Mouse (Mus musculus) midbrain, embryonic 16.5 days (tissue): Measurements from ENCODE around the gene Gbgt1. TPM values are rescaled to one million over a fixed set of nuclear protein-coding genes. Genes with fewer than 3 reads are reported as not detected.
"Not testable (repeated sequence)": the region's sequence is repeated elsewhere in the genome, so short reads cannot be mapped to it uniquely, and the experiment has no call there.

Experiments used
- ATAC-seq: fragments of 200-750 bp; cut with Nextera tagmentation; 2 replicates; pipeline ENCODE4 v1.8.0; 2017; ENCODE audit warnings: moderate TSS enrichment
- H3K27ac ChIP-seq: fragments of 300-500 bp; sonication (generic); 2 replicates; pipeline ENCODE4 v1.5.1; 2014; ENCODE audit warnings: mild to moderate bottlenecking, low read length, mixed read lengths
- H3K27me3 ChIP-seq: fragments of 300-500 bp; sonication (generic); 2 replicates; pipeline ENCODE4 v1.6.1; 2014; ENCODE audit warnings: low read depth, low read length, mixed read lengths; ENCODE audit not compliant: control insufficient read depth, insufficient read depth
- H3K36me3 ChIP-seq: fragments of 300-500 bp; sonication (generic); 2 replicates; pipeline ENCODE4 v1.6.1; 2014; ENCODE audit warnings: mild to moderate bottlenecking, low read length, moderate library complexity, mixed read lengths; ENCODE audit not compliant: control insufficient read depth, insufficient read depth
- H3K4me1 ChIP-seq: fragments of 300-500 bp; sonication (generic); 2 replicates; pipeline ENCODE4 v1.6.1; 2014; ENCODE audit warnings: mild to moderate bottlenecking, low read length, mixed read lengths; ENCODE audit not compliant: control insufficient read depth, insufficient read depth
- H3K4me2 ChIP-seq: fragments of 300-500 bp; sonication (generic); 2 replicates; pipeline ENCODE4 v1.6.1; 2014; ENCODE audit warnings: mild to moderate bottlenecking, low read length, mixed read lengths
- H3K4me3 ChIP-seq: fragments of 300-500 bp; sonication (generic); 2 replicates; pipeline ENCODE4 v1.5.1; 2014; ENCODE audit warnings: low read depth, mild to moderate bottlenecking, low read length, moderate library complexity, mixed read lengths
- H3K9ac ChIP-seq: fragments of 300-500 bp; sonication (generic); 2 replicates; pipeline ENCODE4 v1.6.1; 2014; ENCODE audit warnings: low read depth, low read length, mixed read lengths
- H3K9me3 ChIP-seq: fragments of 300-500 bp; sonication (generic); replicated peaks from 2 replicates; pipeline ENCODE4 v1.6.1; 2014; ENCODE audit warnings: mild to moderate bottlenecking, low read length, mixed read lengths; ENCODE audit not compliant: control insufficient read depth, poor library complexity, severe bottlenecking
- WGBS: fragments of 180-500 bp; shearing (Covaris S2); extraction: QIAGEN DNeasy Blood & Tissue Kit; methylation state at CpG from one replicate; pipeline ENCODE4 v1.1.7; 2014; 5-methylcytosine and 5-hydroxymethylcytosine counted together
- polyA plus RNA-seq: library from polyadenylated mRNA; unstranded; fragments of >200 nt; fragmentation: Nextera tagmentation; extraction: Ambion mirVana; gene quantifications from 2 replicates; pipeline ENCODE4 v1.2.1, GENCODE M21; 2015

Gbgt1 gene
- polyA plus RNA-seq, 1 experiment from 2014 or later, result 1.1 TPM

DNA sequence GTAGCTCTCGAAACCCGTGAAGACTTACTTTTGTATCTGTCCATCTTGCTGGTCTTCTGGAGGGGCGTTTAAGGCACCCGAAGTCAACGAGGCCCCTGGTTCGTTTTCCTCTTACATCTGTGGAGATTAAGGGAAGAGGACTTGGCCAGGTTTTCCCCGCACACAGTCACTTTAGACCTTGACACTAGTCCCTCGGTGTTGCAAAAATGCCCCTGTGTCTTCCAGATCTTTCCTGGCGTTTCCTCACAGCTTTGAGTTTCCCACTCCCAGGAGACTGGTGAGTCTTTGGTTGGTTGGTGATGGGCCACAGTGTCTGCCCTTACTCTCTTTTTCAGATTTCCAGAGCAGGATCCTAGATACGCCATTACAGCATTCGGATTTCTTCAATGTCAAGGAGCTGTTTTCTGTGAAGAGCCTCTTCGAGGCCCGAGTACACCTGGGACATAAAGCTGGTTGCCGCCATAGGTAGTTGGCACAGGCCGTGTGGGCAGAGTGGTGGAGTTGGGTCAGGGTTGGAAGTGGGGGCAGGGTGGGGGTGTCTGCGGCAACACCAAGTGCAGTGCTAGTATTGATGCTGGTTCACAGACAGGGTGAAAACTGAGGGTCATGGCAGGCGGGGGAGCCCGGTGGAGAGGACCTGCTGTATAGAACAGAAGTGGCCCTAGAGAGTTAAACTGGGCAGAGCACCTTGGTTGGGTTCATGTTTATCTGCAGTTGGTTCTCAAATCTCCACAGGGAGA is 28.0 kb upstream of the Gbgt1 start:
- WGBS, result 56% methylated on average over 18 of the region's 18 CpGs
- Histone ChIP-seq H3K36me3 (peaks cover 28% of the 10 kb centered on the region), H3K27ac (no peak overlapping the region; the same call in 1 of the 2 replicates), H3K4me3 (peak overlapping the region; percentile 98), H3K27me3 (no peaks in the 10 kb centered on the region), H3K9ac (peak overlapping the region; percentile 95), H3K4me1 (peaks cover 14% of the 10 kb centered on the region), H3K9me3 (no peaks in the 10 kb centered on the region), H3K4me2 (peak overlapping the region; percentile 94)
- no peak for ATAC-seq

DNA sequence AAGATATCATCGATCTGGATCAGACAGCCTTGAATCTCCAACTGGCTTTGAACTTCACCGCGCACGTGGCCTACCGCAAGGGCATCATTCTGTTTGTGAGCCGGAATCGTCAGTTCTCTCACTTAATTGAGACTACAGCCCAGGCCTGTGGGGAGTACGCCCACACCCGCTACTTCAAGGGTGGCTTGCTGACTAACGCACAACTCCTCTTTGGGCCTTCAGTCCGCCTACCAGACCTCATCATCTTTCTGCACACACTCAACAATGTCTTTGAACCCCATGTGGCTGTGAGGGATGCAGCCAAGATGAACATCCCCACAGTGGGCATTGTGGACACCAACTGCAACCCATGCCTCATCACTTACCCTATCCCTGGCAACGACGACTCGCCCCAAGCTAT is 27.2 kb upstream of the Gbgt1 start:
- ATAC-seq, result no peak
- H3K36me3 ChIP-seq, result peaks cover 28% of the 10 kb centered on the region
- no peak overlapping the region for H3K27ac ChIP-seq
- H3K4me1 ChIP-seq, result peaks cover 14% of the 10 kb centered on the region
- H3K4me3 ChIP-seq, result no peak overlapping the region
- H3K27me3 ChIP-seq, result no peaks in the 10 kb centered on the region
- no peak overlapping the region for H3K9ac ChIP-seq
- 98% methylated on average over 14 of the region's 14 CpGs for WGBS
- no peaks in the 10 kb centered on the region for H3K9me3 ChIP-seq
- no peak overlapping the region for H3K4me2 ChIP-seq

DNA sequence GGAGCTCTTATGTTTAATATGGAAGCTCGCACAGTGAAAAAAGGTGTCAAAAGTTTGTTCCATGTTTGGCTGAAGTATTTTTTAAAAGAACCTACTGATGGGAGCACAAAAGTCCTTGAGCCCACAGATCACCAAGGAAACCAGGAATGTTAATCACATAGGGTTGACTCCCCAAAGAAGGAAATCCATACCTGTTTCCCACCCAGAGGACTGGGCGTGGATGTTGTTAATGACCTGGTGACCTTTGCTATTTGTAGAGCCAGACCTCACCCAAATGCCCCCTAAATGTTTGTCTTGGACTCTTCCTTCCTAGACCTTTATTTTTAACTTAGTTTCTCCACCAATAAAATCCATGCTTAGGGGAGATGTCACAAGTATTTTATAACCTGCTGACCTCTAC is 26.1 kb upstream of the Gbgt1 start:
- Histone ChIP-seq H3K4me3 (no peak overlapping the region), H3K9me3 (no peaks in the 10 kb centered on the region), H3K4me1 (peaks cover 14% of the 10 kb centered on the region), H3K27me3 (no peaks in the 10 kb centered on the region), H3K4me2 (no peak overlapping the region), H3K36me3 (peaks cover 28% of the 10 kb centered on the region), H3K27ac (no peak overlapping the region), H3K9ac (no peak overlapping the region)
- 98% methylated on average over 2 of the region's 2 CpGs for WGBS
- ATAC-seq, result no peak

DNA sequence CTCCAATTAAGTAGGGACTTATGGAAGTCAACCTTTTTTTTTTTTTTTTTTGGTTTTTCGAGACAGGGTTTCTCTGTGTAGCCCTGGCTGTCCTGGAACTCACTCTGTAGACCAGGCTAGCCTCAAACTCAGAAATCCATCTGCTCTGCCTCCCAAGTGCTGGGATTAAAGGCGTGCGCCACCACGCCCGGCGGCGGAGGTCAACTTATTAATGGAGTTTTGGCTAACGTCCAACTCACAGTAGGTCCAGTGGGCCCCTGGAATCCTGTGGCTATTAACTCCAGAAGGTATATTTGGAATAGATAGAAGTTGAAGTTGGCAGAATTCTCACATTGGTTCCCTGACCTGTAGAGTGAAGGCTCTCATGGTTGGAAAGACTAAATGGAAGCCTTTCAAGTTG is 24.7 kb upstream of the Gbgt1 start:
- H3K36me3 ChIP-seq, result peaks cover 28% of the 10 kb centered on the region
- not testable (repeated sequence) for H3K4me2 ChIP-seq, H3K4me3 ChIP-seq, ATAC-seq, H3K4me1 ChIP-seq, H3K27ac ChIP-seq, H3K9ac ChIP-seq, H3K27me3 ChIP-seq, H3K9me3 ChIP-seq
- 94% methylated on average over 7 of the region's 8 CpGs for WGBS

DNA sequence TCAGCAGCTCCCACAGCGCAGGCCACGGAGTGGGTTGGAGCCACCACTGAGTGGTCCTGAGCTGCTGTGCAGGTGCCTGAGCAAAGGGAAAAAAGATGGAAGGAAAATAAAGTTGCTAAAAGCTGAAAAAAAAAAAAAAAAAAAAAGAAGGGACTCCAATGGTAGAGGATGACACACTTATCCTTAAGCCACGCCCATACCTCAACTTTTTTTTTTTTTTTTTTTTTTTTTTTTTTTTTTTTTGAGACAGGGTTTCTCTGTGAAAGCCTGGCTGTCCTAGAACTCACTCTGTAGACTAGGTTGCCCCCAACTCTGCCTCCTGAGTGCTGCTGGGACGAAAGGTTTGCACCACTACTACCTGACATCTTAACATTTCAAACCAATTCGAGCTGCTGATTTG is 18.7 kb upstream of the Gbgt1 start:
- H3K4me1 ChIP-seq, H3K27me3 ChIP-seq, H3K4me3 ChIP-seq, H3K36me3 ChIP-seq, H3K9me3 ChIP-seq, H3K9ac ChIP-seq, H3K4me2 ChIP-seq, H3K27ac ChIP-seq, ATAC-seq: not testable (repeated sequence)
- WGBS, result 95% methylated on average over 5 of the region's 5 CpGs

DNA sequence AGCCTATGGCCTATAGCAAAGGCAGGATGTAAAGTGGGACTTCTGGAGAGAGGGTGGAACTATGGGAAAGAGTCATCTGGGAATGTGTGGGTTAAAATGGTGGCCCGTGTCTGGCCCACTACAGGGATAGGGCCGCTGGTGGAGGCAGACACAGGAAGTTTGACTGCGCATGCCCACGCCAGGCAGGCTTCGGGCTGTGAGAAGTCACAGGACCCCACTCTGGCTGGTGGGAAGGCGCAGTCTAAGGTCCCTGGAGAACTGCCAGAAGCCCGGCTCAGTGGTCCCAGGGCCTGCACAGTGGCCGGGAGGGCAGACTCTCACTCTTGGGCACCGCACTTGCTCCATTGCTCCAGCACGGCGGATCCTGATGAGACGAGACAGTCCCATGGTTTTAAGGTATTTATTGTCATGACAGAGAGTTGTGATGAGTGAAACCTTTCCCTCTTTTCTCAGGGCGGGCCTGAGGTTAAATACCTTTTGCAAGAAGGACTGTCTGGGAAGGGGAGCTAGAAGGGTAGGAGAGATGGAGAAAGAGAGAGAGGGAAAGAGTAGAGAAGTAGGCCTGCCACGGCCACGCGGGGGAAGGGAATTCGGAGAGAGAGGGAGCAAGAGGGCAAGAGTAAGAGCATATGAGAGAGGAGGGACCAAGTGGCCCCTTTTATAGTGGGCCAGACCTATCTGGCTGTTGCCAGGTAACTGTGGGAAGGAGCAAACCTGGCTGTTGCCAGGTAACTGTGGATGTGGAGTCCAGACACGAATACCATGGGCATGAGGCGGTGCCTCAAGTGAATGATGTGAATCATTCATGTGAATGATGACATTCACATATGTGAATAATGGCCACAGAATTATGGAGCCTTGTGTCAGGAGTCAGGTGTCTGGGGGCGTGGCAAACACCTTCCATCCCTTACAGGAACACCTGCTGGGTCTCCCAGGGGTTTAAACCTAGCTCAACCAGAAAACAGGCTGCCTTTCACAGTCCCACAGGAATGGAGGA is 17.2 kb upstream of the Gbgt1 start:
- no peaks in the 10 kb centered on the region for H3K4me1 ChIP-seq
- H3K9ac ChIP-seq, result no peak overlapping the region
- 81% methylated on average over 19 of the region's 20 CpGs for WGBS
- no peak overlapping the region for H3K27ac ChIP-seq
- H3K36me3 ChIP-seq, result no peaks in the 10 kb centered on the region
- H3K4me2 ChIP-seq, result no peak overlapping the region
- H3K27me3 ChIP-seq, result no peaks in the 10 kb centered on the region
- ATAC-seq, result no peak
- H3K4me3 ChIP-seq, result no peak overlapping the region
- no peaks in the 10 kb centered on the region for H3K9me3 ChIP-seq

DNA sequence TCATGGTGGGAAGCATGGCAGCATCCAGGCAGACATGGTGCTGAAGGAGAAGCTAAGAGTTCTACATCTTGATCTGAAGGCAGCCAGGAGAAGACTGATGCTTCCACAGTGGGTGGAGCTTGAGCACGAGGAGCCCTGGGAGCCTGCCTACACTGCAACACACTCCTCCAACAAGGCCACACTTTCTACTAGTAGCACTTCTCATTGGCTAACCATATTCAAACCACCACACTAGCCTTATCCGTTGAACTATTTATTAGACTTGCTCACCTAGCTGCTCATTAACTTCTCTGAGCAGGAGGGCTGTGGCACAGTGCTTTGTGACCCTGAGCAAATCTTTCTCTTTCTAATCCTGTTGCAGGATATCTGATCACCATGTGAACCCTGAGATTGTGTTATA is 12.8 kb upstream of the Gbgt1 start:
- Histone ChIP-seq H3K27ac (no peak overlapping the region), H3K4me1 (no peaks in the 10 kb centered on the region), H3K36me3 (no peaks in the 10 kb centered on the region), H3K27me3 (no peaks in the 10 kb centered on the region), H3K4me3 (no peak overlapping the region), H3K4me2 (no peak overlapping the region), H3K9me3 (no peaks in the 10 kb centered on the region), H3K9ac (no peak overlapping the region)
- no peak for ATAC-seq
- 84% methylated on average over 2 of the region's 2 CpGs for WGBS

DNA sequence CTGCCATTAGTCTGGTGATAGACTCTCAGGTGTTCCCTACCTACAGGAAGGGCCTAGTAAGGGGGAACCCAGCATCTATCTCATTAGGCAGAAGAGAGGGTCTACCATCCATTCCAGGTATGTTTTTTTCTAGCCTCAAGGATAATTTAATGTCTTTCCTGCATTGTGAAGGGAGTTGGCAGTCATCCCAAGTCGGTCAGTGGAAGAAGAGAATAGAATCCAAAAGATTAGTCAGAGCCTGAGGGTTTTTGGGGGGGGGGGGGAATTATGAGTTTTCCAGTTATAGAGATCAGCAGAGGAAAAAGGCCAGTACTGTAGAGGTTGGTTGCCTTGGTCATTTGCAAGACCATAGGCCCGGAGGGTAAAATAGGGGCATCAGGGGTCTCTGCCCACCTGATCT is 2.2 kb upstream of the Gbgt1 start:
- Histone ChIP-seq H3K4me1 (no peaks in the 10 kb centered on the region), H3K27me3 (no peaks in the 10 kb centered on the region), H3K4me2 (no peak overlapping the region), H3K4me3 (no peak overlapping the region), H3K9me3 (no peaks in the 10 kb centered on the region), H3K27ac (no peak overlapping the region), H3K9ac (no peak overlapping the region), H3K36me3 (no peaks in the 10 kb centered on the region)
- WGBS, result 97% methylated on average over 2 of the region's 2 CpGs
- no peak for ATAC-seq

DNA sequence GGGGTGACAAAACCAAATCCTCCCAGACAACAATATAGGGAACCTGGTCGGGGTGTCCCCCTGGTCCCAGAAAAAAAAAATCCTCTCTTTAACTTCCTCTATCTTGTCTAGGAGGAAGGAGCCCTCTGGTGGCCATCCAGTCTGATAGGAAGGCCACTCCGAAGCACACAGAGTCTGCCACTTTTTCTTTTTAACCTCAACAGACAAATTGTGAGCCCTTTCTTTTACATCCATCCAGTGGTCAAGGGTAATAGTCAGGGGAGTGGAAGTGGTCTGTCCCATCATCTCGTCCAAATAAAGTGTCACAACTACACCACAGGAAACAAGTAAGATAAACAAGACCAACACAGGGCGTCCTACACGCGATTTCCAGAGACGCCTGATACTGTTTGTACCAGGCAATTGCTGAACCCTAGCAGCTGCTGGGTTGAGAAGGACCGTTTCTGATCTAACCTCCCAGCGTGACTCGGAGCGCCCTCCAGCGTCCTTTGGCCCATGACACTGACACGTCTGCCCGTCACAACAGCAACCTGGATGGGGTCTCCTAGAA is 1.4 kb upstream of the Gbgt1 start:
- no peak overlapping the region for H3K27ac ChIP-seq
- no peaks in the 10 kb centered on the region for H3K27me3 ChIP-seq
- 92% methylated on average over 14 of the region's 14 CpGs for WGBS
- no peaks in the 10 kb centered on the region for H3K9me3 ChIP-seq
- H3K4me1 ChIP-seq, result no peaks in the 10 kb centered on the region
- no peak overlapping the region for H3K4me2 ChIP-seq
- no peak overlapping the region for H3K9ac ChIP-seq
- no peak overlapping the region for H3K4me3 ChIP-seq
- no peaks in the 10 kb centered on the region for H3K36me3 ChIP-seq
- ATAC-seq, result no peak
